Mouse (Mus musculus): ENCODE measurements around the gene Tmcc3. TPM values are rescaled to one million over a fixed set of nuclear protein-coding genes. Genes with fewer than 3 reads are reported as not detected.

Tmcc3 gene
- polyA plus RNA-seq, 1 experiment from 2014 or later, result 20.8 TPM

GRCm38 (mm10) chr10:94445192-94445591, 133.4 kb downstream of the Tmcc3 start:
- TF ChIP-seq CTCF (IDR thresholded peaks at IDR 0.05; ENCODE audit: low read depth), result no peak
- TF ChIP-seq EP300 (optimal IDR thresholded peaks at IDR 0.05), result no peak
- Histone ChIP-seq H3K27ac (replicated peaks) (no peak overlapping the region), H3K4me2 (replicated peaks; ENCODE audit: low read depth) (no peak overlapping the region), H3K27me3 (ENCODE audit: control insufficient read depth, insufficient read depth, low read length) (no peaks in the 10 kb centered on the region), H3K4me1 (replicated peaks; ENCODE audit: control insufficient read depth, insufficient read depth) (no peaks in the 10 kb centered on the region; the same call in 1 of the 2 replicates), H3K9me3 (ENCODE audit: control insufficient read depth, low read length) (no peaks in the 10 kb centered on the region), H3K36me3 (ENCODE audit: control insufficient read depth, insufficient read depth, low read length) (no peaks in the 10 kb centered on the region), H3K4me3 (ENCODE audit: low read depth, low read length) (no peak overlapping the region), H3K9ac (ENCODE audit: low read length) (no peak overlapping the region)
- WGBS, result 85% methylated on average over 7 of the region's 7 CpGs
- DNase-seq (ENCODE audit: low spot score) (no peak), ATAC-seq (ENCODE audit: low FRiP score, low TSS enrichment) (no peak)

- Histone ChIP-seq H3K4me1 (replicated peaks; ENCODE audit: control insufficient read depth, insufficient read depth) (no peaks in the 10 kb centered on the region; the same call in 1 of the 2 replicates), H3K9ac (ENCODE audit: low read length) (no peak overlapping the region), H3K36me3 (ENCODE audit: control insufficient read depth, insufficient read depth, low read length) (no peaks in the 10 kb centered on the region), H3K27me3 (ENCODE audit: control insufficient read depth, insufficient read depth, low read length) (no peaks in the 10 kb centered on the region), H3K9me3 (ENCODE audit: control insufficient read depth, low read length) (no peaks in the 10 kb centered on the region), H3K27ac (replicated peaks) (no peak overlapping the region), H3K4me3 (ENCODE audit: low read depth, low read length) (no peak overlapping the region), H3K4me2 (replicated peaks; ENCODE audit: low read depth) (no peak overlapping the region)
- ATAC-seq (ENCODE audit: low FRiP score, low TSS enrichment) (no peak), DNase-seq (ENCODE audit: low spot score) (no peak)
- WGBS, result 56% methylated on average over 7 of the region's 7 CpGs
- no peak for TF ChIP-seq CTCF (IDR thresholded peaks at IDR 0.05; ENCODE audit: low read depth)
- TF ChIP-seq EP300 (optimal IDR thresholded peaks at IDR 0.05), result no peak
Measured at GRCm38 (mm10) chr10:94446379-94447008, 134.7 kb downstream of the Tmcc3 start.

- ATAC-seq (ENCODE audit: low FRiP score, low TSS enrichment) (no peak), DNase-seq (ENCODE audit: low spot score) (peak; percentile 31)
- no peaks in the 10 kb centered on the region for H3K9me3 ChIP-seq (ENCODE audit: control insufficient read depth, low read length)
- H3K36me3 ChIP-seq (ENCODE audit: control insufficient read depth, insufficient read depth, low read length), result no peaks in the 10 kb centered on the region
- no peak overlapping the region for H3K9ac ChIP-seq (ENCODE audit: low read length)
- 14% methylated on average over 3 of the region's 3 CpGs for WGBS
- no peak overlapping the region for H3K4me2 ChIP-seq (replicated peaks; ENCODE audit: low read depth)
- TF ChIP-seq EP300 (optimal IDR thresholded peaks at IDR 0.05) (no peak), CTCF (IDR thresholded peaks at IDR 0.05; ENCODE audit: low read depth) (no peak)
- H3K4me3 ChIP-seq (ENCODE audit: low read depth, low read length), result no peak overlapping the region
- H3K4me1 ChIP-seq (replicated peaks; ENCODE audit: control insufficient read depth, insufficient read depth), result no peaks in the 10 kb centered on the region; the same call in 1 of the 2 replicates
- no peaks in the 10 kb centered on the region for H3K27me3 ChIP-seq (ENCODE audit: control insufficient read depth, insufficient read depth, low read length)
- no peak overlapping the region for H3K27ac ChIP-seq (replicated peaks)
Measured at GRCm38 (mm10) chr10:94449676-94450075, 137.9 kb downstream of the Tmcc3 start.

- no peaks in the 10 kb centered on the region for H3K9me3 ChIP-seq (ENCODE audit: control insufficient read depth, low read length)
- no peak overlapping the region for H3K27ac ChIP-seq (replicated peaks)
- 0 out of 2 replicates have a peak, but pooled peaks have one; percentile 32 for ATAC-seq (ENCODE audit: low FRiP score, low TSS enrichment)
- no peaks in the 10 kb centered on the region; the same call in 1 of the 2 replicates for H3K4me1 ChIP-seq (replicated peaks; ENCODE audit: control insufficient read depth, insufficient read depth)
- 22% methylated on average over 8 of the region's 8 CpGs for WGBS
- H3K36me3 ChIP-seq (ENCODE audit: control insufficient read depth, insufficient read depth, low read length), result no peaks in the 10 kb centered on the region
- no peak for DNase-seq (ENCODE audit: low spot score)
- no peaks in the 10 kb centered on the region for H3K27me3 ChIP-seq (ENCODE audit: control insufficient read depth, insufficient read depth, low read length)
- no peak overlapping the region; the same call in 1 of the 2 replicates for H3K4me2 ChIP-seq (replicated peaks; ENCODE audit: low read depth)
- H3K9ac ChIP-seq (ENCODE audit: low read length), result no peak overlapping the region
- TF ChIP-seq EP300 (optimal IDR thresholded peaks at IDR 0.05), result no peak
- no peak for TF ChIP-seq CTCF (IDR thresholded peaks at IDR 0.05; ENCODE audit: low read depth)
- no peak overlapping the region for H3K4me3 ChIP-seq (ENCODE audit: low read depth, low read length)
Measured at GRCm38 (mm10) chr10:94450781-94451180, 139.0 kb downstream of the Tmcc3 start.

GRCm38 (mm10) chr10:94457454-94457853, 145.7 kb downstream of the Tmcc3 start:
- Histone ChIP-seq H3K4me1 (replicated peaks; ENCODE audit: control insufficient read depth, insufficient read depth) (no peaks in the 10 kb centered on the region), H3K4me3 (ENCODE audit: low read depth, low read length) (no peak overlapping the region), H3K4me2 (replicated peaks; ENCODE audit: low read depth) (no peak overlapping the region), H3K27me3 (ENCODE audit: control insufficient read depth, insufficient read depth, low read length) (no peaks in the 10 kb centered on the region), H3K9me3 (ENCODE audit: control insufficient read depth, low read length) (no peaks in the 10 kb centered on the region), H3K9ac (ENCODE audit: low read length) (no peak overlapping the region), H3K27ac (replicated peaks) (no peak overlapping the region), H3K36me3 (ENCODE audit: control insufficient read depth, insufficient read depth, low read length) (no peaks in the 10 kb centered on the region)
- ATAC-seq (ENCODE audit: low FRiP score, low TSS enrichment) (no peak), DNase-seq (ENCODE audit: low spot score) (no peak)
- TF ChIP-seq EP300 (optimal IDR thresholded peaks at IDR 0.05) (no peak), CTCF (IDR thresholded peaks at IDR 0.05; ENCODE audit: low read depth) (no peak)
- WGBS, result 65% methylated on average over 1 of the region's 1 CpGs

- Histone ChIP-seq H3K9ac (ENCODE audit: low read length) (no peak overlapping the region), H3K27ac (replicated peaks) (no peak overlapping the region), H3K4me1 (replicated peaks; ENCODE audit: control insufficient read depth, insufficient read depth) (no peaks in the 10 kb centered on the region), H3K4me3 (ENCODE audit: low read depth, low read length) (no peak overlapping the region), H3K36me3 (ENCODE audit: control insufficient read depth, insufficient read depth, low read length) (no peaks in the 10 kb centered on the region), H3K4me2 (replicated peaks; ENCODE audit: low read depth) (no peak overlapping the region), H3K9me3 (ENCODE audit: control insufficient read depth, low read length) (no peaks in the 10 kb centered on the region), H3K27me3 (ENCODE audit: control insufficient read depth, insufficient read depth, low read length) (no peaks in the 10 kb centered on the region)
- DNase-seq (ENCODE audit: low spot score) (no peak), ATAC-seq (ENCODE audit: low FRiP score, low TSS enrichment) (no peak)
- 32% methylated on average over 6 of the region's 6 CpGs for WGBS
- no peak for TF ChIP-seq EP300 (optimal IDR thresholded peaks at IDR 0.05)
- TF ChIP-seq CTCF (IDR thresholded peaks at IDR 0.05; ENCODE audit: low read depth), result no peak
Measured at GRCm38 (mm10) chr10:94458690-94459089, 146.9 kb downstream of the Tmcc3 start.

Data from stomach, postnatal 0 days (tissue).